Mouse (Mus musculus): Measurements from ENCODE around the gene Ndrg3. TPM values are rescaled to one million over a fixed set of nuclear protein-coding genes. Genes with fewer than 3 reads are reported as not detected.
A peak's percentile ranks its signal among the peaks of the same experiment; 100 is the strongest.
"Not testable (repeated sequence)": the region's sequence is repeated elsewhere in the genome, so short reads cannot be mapped to it uniquely, and the experiment has no call there.

Gene Ndrg3
- polyA plus RNA-seq, 1 experiment from 2014 or later, result 21.1 TPM

DNA sequence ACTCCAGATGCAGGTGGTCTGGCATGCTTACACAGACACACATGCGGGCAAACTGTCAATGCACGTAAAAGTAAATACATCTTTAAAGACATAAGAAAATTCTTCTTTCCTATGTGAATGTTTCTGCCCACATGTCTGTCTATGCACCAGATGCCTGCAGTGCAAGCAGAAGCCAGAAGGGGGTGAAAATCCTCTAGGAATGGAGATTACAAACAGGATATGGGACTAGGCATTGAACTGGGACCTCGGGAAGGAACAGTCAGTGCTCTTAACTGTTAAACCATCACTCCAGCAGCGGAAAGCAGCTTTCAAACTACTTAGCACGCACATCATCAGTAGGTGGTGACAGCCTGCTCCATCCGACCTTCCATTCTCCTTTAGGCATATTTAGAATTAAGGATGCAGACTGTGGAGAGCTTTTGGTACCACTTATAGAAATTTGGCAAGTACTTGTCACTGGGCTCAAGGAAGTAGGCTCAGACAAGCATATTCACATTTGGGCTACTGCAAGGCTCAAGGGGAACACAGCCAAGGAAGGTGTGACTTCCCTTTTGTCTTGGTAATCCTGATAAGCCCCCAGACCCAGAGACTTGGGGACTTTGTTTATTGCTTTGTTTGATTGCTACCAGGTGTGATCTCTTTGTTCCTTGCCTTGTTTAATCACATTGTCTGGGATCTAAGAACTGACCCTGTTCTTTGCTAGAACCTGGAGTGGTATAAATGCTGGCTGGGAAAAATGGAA, 86.7 kb downstream of the Ndrg3 start:
- DNase-seq (ENCODE audit: low spot score) (peak; percentile 71), ATAC-seq (ENCODE audit: low FRiP score, low TSS enrichment) (0 out of 2 replicates have a peak, but pooled peaks have one; percentile 61)
- no peak overlapping the region for H3K4me3 ChIP-seq (ENCODE audit: low read depth, low read length)
- no peaks in the 10 kb centered on the region for H3K36me3 ChIP-seq (ENCODE audit: control insufficient read depth, insufficient read depth, low read length)
- no peak overlapping the region for H3K9ac ChIP-seq (ENCODE audit: low read length)
- no peaks in the 10 kb centered on the region for H3K4me1 ChIP-seq (replicated peaks; ENCODE audit: control insufficient read depth, insufficient read depth)
- H3K9me3 ChIP-seq (ENCODE audit: control insufficient read depth, low read length), result no peaks in the 10 kb centered on the region
- no peak overlapping the region for H3K27ac ChIP-seq (replicated peaks)
- no peaks in the 10 kb centered on the region for H3K27me3 ChIP-seq (ENCODE audit: control insufficient read depth, insufficient read depth, low read length)
- H3K4me2 ChIP-seq (replicated peaks; ENCODE audit: low read depth), result no peak overlapping the region
- WGBS, result 19% methylated on average over 6 of the region's 6 CpGs
- TF ChIP-seq CTCF (IDR thresholded peaks at IDR 0.05; ENCODE audit: low read depth) (peak; percentile 89), EP300 (optimal IDR thresholded peaks at IDR 0.05) (no peak)

DNA sequence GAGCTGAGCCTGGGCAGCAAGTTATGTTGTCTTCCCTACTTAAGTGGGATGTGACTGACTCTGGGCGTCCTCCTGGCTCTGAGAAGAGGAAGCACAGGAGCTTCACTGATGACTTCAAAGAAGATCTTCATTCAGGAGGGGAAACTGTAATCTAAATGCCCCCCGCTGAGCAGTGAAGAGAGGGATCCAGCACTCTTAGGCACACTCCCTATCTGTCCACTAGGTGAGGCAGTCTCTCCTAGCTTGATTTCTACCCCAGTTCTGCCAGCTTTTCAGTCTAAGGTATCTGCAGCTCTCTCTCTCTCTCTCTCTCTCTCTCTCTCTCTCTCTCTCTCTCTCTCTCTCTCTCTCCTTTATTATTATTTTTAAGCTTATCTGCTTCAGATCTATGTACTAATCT, 88.5 kb downstream of the Ndrg3 start:
- H3K4me2 ChIP-seq (replicated peaks; ENCODE audit: low read depth), result no peak overlapping the region
- no peak overlapping the region for H3K27ac ChIP-seq (replicated peaks)
- TF ChIP-seq EP300 (optimal IDR thresholded peaks at IDR 0.05), result no peak
- TF ChIP-seq CTCF (IDR thresholded peaks at IDR 0.05; ENCODE audit: low read depth), result peak; percentile 59
- no peaks in the 10 kb centered on the region for H3K4me1 ChIP-seq (replicated peaks; ENCODE audit: control insufficient read depth, insufficient read depth)
- 34% methylated on average over 2 of the region's 2 CpGs for WGBS
- ATAC-seq (ENCODE audit: low FRiP score, low TSS enrichment) (no peak), DNase-seq (ENCODE audit: low spot score) (no peak)
- no peaks in the 10 kb centered on the region for H3K27me3 ChIP-seq (ENCODE audit: control insufficient read depth, insufficient read depth, low read length)
- no peak overlapping the region for H3K9ac ChIP-seq (ENCODE audit: low read length)
- H3K9me3 ChIP-seq (ENCODE audit: control insufficient read depth, low read length), result no peaks in the 10 kb centered on the region
- H3K36me3 ChIP-seq (ENCODE audit: control insufficient read depth, insufficient read depth, low read length), result no peaks in the 10 kb centered on the region
- no peak overlapping the region for H3K4me3 ChIP-seq (ENCODE audit: low read depth, low read length)

DNA sequence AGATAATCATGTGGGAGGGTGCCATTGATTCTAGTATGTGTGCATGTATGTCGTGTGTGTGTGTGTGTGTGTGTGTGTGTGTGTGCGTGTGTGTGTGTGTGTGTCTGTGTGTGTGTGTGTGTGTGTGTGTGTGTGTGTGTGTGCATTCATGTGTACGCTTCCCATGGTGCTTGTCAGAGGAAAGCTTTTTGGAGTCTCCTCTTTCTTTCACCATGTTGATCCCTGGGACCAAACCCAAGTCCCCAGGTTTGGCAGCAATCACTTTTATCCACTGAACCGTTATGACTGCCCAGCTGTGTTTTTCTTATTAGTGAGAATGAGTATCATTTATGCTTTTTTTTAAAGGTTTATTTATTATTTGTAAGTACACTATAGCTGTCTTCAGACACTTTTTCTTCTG, 89.4 kb downstream of the Ndrg3 start:
- H3K27me3 ChIP-seq (ENCODE audit: control insufficient read depth, insufficient read depth, low read length); DNase-seq (ENCODE audit: low spot score); H3K36me3 ChIP-seq (ENCODE audit: control insufficient read depth, insufficient read depth, low read length); H3K9ac ChIP-seq (ENCODE audit: low read length); H3K4me3 ChIP-seq (ENCODE audit: low read depth, low read length); H3K27ac ChIP-seq (replicated peaks); ATAC-seq (ENCODE audit: low FRiP score, low TSS enrichment); H3K4me2 ChIP-seq (replicated peaks; ENCODE audit: low read depth); H3K4me1 ChIP-seq (replicated peaks; ENCODE audit: control insufficient read depth, insufficient read depth); H3K9me3 ChIP-seq (ENCODE audit: control insufficient read depth, low read length): not testable (repeated sequence)
- 64% methylated on average over 4 of the region's 4 CpGs for WGBS

DNA sequence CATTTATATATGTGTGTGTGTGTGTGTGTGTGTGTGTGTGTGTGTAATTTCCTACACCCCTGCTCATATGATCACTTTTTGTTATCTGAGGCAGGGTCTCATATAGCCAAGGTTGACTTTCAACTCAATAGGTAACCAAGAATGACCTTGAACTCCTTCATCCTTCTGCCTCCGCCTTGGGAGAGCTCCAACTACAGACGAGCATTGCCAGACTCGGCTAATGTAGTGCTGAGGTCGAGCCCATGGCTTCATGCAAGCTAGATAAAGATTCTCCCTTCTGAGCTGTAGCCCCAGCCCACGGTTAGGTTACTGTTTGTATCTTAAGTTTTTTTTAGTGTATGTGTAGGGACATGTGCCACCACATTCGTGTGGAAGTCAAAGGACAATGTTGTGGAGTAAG, 90.0 kb downstream of the Ndrg3 start:
- H3K27ac ChIP-seq (replicated peaks), result no peak overlapping the region
- no peaks in the 10 kb centered on the region for H3K36me3 ChIP-seq (ENCODE audit: control insufficient read depth, insufficient read depth, low read length)
- no peak for ATAC-seq (ENCODE audit: low FRiP score, low TSS enrichment)
- no peak overlapping the region for H3K4me2 ChIP-seq (replicated peaks; ENCODE audit: low read depth)
- no peaks in the 10 kb centered on the region for H3K9me3 ChIP-seq (ENCODE audit: control insufficient read depth, low read length)
- TF ChIP-seq CTCF (IDR thresholded peaks at IDR 0.05; ENCODE audit: low read depth) (no peak), EP300 (optimal IDR thresholded peaks at IDR 0.05) (no peak)
- 67% methylated on average over 6 of the region's 6 CpGs for whole genome bisulfite sequencing
- no peak for DNase-seq (ENCODE audit: low spot score)
- no peaks in the 10 kb centered on the region for H3K27me3 ChIP-seq (ENCODE audit: control insufficient read depth, insufficient read depth, low read length)
- no peak overlapping the region for H3K9ac ChIP-seq (ENCODE audit: low read length)
- H3K4me3 ChIP-seq (ENCODE audit: low read depth, low read length), result no peak overlapping the region
- H3K4me1 ChIP-seq (replicated peaks; ENCODE audit: control insufficient read depth, insufficient read depth), result no peaks in the 10 kb centered on the region

DNA sequence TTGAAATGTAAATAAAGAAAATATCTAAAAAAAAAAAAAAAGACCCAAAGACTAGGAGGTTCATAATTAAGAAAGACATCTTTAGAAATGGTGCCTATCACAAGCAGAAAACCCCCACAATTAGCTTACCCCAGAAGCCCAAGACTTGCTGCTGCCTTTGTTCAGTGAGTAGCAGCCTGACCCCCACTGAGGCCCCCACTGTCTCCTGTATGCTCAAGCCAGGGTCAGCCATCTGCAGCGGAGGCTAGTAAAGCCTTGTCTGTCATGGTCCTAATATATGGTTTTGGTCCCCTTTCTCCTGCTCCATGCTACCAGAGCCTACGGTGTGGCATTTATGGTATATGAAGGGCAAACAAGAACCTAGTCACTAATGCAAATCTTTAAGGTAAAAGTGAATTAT, 90.5 kb downstream of the Ndrg3 start:
- 88% methylated on average over 2 of the region's 2 CpGs for WGBS

DNA sequence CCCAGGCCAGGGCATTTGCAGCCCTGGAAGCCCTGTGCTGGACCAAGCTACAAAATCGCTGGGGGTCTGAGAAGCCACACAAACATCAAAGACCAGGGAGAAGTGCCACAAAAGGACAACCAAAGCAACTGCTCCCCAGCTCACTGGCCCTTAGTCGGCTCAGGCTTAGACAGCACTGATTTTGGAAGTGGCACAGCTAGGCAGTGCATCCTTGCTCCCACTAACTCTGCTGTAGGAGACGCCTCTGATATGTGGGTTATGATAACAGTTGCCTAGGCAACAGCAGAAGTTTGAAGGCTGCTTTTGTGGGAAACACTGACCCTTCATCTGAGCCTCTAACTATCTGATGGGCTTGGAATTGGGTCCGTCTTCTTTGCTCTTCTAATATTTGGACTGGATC, 92.7 kb downstream of the Ndrg3 start:
- H3K9ac ChIP-seq (ENCODE audit: low read length), result no peak overlapping the region
- no peak overlapping the region for H3K27ac ChIP-seq (replicated peaks)
- TF ChIP-seq EP300 (optimal IDR thresholded peaks at IDR 0.05) (no peak), CTCF (IDR thresholded peaks at IDR 0.05; ENCODE audit: low read depth) (no peak)
- 71% methylated on average over 4 of the region's 4 CpGs for WGBS
- H3K4me1 ChIP-seq (replicated peaks; ENCODE audit: control insufficient read depth, insufficient read depth), result no peaks in the 10 kb centered on the region
- no peak overlapping the region for H3K4me3 ChIP-seq (ENCODE audit: low read depth, low read length)
- DNase-seq (ENCODE audit: low spot score), result no peak
- H3K4me2 ChIP-seq (replicated peaks; ENCODE audit: low read depth), result no peak overlapping the region
- no peaks in the 10 kb centered on the region for H3K27me3 ChIP-seq (ENCODE audit: control insufficient read depth, insufficient read depth, low read length)
- H3K9me3 ChIP-seq (ENCODE audit: control insufficient read depth, low read length), result no peaks in the 10 kb centered on the region
- no peaks in the 10 kb centered on the region for H3K36me3 ChIP-seq (ENCODE audit: control insufficient read depth, insufficient read depth, low read length)
- ATAC-seq (ENCODE audit: low FRiP score, low TSS enrichment), result no peak

More for the DNA sequence above, 90.5 kb downstream of the Ndrg3 start:
- Histone ChIP-seq H3K4me1 (replicated peaks; ENCODE audit: control insufficient read depth, insufficient read depth) (no peaks in the 10 kb centered on the region), H3K9ac (ENCODE audit: low read length) (no peak overlapping the region), H3K27ac (replicated peaks) (no peak overlapping the region), H3K4me2 (replicated peaks; ENCODE audit: low read depth) (no peak overlapping the region), H3K9me3 (ENCODE audit: control insufficient read depth, low read length) (no peaks in the 10 kb centered on the region), H3K27me3 (ENCODE audit: control insufficient read depth, insufficient read depth, low read length) (no peaks in the 10 kb centered on the region), H3K36me3 (ENCODE audit: control insufficient read depth, insufficient read depth, low read length) (no peaks in the 10 kb centered on the region), H3K4me3 (ENCODE audit: low read depth, low read length) (no peak overlapping the region)
- DNase-seq (ENCODE audit: low spot score), result no peak
- TF ChIP-seq CTCF (IDR thresholded peaks at IDR 0.05; ENCODE audit: low read depth) (no peak), EP300 (optimal IDR thresholded peaks at IDR 0.05) (no peak)
- no peak for ATAC-seq (ENCODE audit: low FRiP score, low TSS enrichment)

All from stomach, postnatal 0 days (tissue).